Mouse (Mus musculus) neural tube, embryonic 15.5 days (tissue): ENCODE measurements around the gene Gm13288. TPM values are rescaled to one million over a fixed set of nuclear protein-coding genes. Genes with fewer than 3 reads are reported as not detected.
"Not testable (repeated sequence)": the region's sequence is repeated elsewhere in the genome, so short reads cannot be mapped to it uniquely, and the experiment has no call there.

Experiments
- ATAC-seq: fragments of 200-750 bp; cut with Nextera tagmentation; 2 replicates; pipeline ENCODE4 v1.8.0; 2017; ENCODE audit warnings: mild to moderate bottlenecking, moderate TSS enrichment, moderate library complexity; ENCODE audit not compliant: low FRiP score
- H3K27ac ChIP-seq: fragments of 300-500 bp; sonication (generic); replicated peaks from 2 replicates; pipeline ENCODE4 v1.5.1; 2015; ENCODE audit warnings: mild to moderate bottlenecking, inconsistent platforms
- H3K27me3 ChIP-seq: fragments of 300-500 bp; sonication (generic); replicated peaks from 2 replicates; pipeline ENCODE4 v1.6.1; 2015; ENCODE audit warnings: inconsistent platforms
- H3K36me3 ChIP-seq: fragments of 300-500 bp; sonication (generic); 2 replicates; pipeline ENCODE4 v1.6.1; 2015; ENCODE audit warnings: inconsistent platforms
- H3K4me1 ChIP-seq: fragments of 300-500 bp; sonication (generic); 2 replicates; pipeline ENCODE4 v1.6.1; 2015; ENCODE audit warnings: inconsistent platforms
- H3K4me2 ChIP-seq: fragments of 300-500 bp; sonication (generic); 2 replicates; pipeline ENCODE4 v1.6.1; 2015; ENCODE audit warnings: inconsistent platforms, mild to moderate bottlenecking, moderate library complexity
- H3K4me3 ChIP-seq: fragments of 300-500 bp; sonication (generic); replicated peaks from 2 replicates; pipeline ENCODE4 v1.5.1; 2015; ENCODE audit warnings: mild to moderate bottlenecking, inconsistent platforms
- H3K9ac ChIP-seq: fragments of 300-500 bp; sonication (generic); replicated peaks from 2 replicates; pipeline ENCODE4 v1.6.1; 2015; ENCODE audit warnings: mild to moderate bottlenecking, inconsistent platforms
- H3K9me3 ChIP-seq: fragments of 300-500 bp; sonication (generic); replicated peaks from 2 replicates; pipeline ENCODE4 v1.6.1; 2016; ENCODE audit warnings: inconsistent platforms
- WGBS: fragments of 180-500 bp; shearing (Covaris S2); methylation state at CpG from one replicate; pipeline ENCODE4 v1.1.7; 2015; ENCODE audit warnings: mixed read lengths; 5-methylcytosine and 5-hydroxymethylcytosine counted together
- polyA plus RNA-seq: library from polyadenylated mRNA; unstranded; fragments of >200 nt; fragmentation: Nextera tagmentation; extraction: Ambion mirVana; gene quantifications from 2 replicates; pipeline ENCODE4 v1.2.1, GENCODE M21; 2015

Gm13288 gene
- polyA plus RNA-seq, 1 experiment from 2014 or later, result not detected

- 71% methylated on average over 3 of the region's 3 CpGs for WGBS
- no peak for ATAC-seq
These were observed 10.6 kb downstream of the Gm13288 start, which contains the start of gene Ifna7 for GRCm38 (mm10) chr4:88815928-88816327. Gene Ifna7 (plus strand): TSS chr4:88816228.

GRCm38 (mm10) chr4:88819659-88820058 lies 14.3 kb downstream of the Gm13288 start, which contains the start of gene Ifna11:
Gene Ifna11 (plus strand): TSS chr4:88819959.
- Histone ChIP-seq H3K27me3 (no peaks in the 10 kb centered on the region), H3K4me2 (no peak within 1 kb of the TSS), H3K9ac (no peak within 1 kb of the TSS), H3K4me1 (no peaks in the 10 kb centered on the region), H3K9me3 (no peaks in the 10 kb centered on the region), H3K27ac (no peak within 1 kb of the TSS), H3K4me3 (no peak within 1 kb of the TSS), H3K36me3 (no peaks in the 10 kb centered on the region)
- 85% methylated on average over 1 of the region's 1 CpGs for WGBS
- no peak for ATAC-seq

More at GRCm38 (mm10) chr4:88815928-88816327, 10.6 kb downstream of the Gm13288 start, which contains the start of gene Ifna7:
- Histone ChIP-seq H3K4me1 (no peaks in the 10 kb centered on the region), H3K4me2 (no peak within 1 kb of the TSS), H3K9ac (no peak within 1 kb of the TSS), H3K27ac (no peak within 1 kb of the TSS), H3K9me3 (no peaks in the 10 kb centered on the region), H3K36me3 (no peaks in the 10 kb centered on the region), H3K4me3 (no peak within 1 kb of the TSS), H3K27me3 (no peaks in the 10 kb centered on the region)

- no peak overlapping the region for H3K27ac ChIP-seq
- H3K4me2 ChIP-seq, result no peak overlapping the region
- H3K4me1 ChIP-seq, result no peaks in the 10 kb centered on the region
- H3K9ac ChIP-seq, result no peak overlapping the region
- no peaks in the 10 kb centered on the region for H3K9me3 ChIP-seq
- no peaks in the 10 kb centered on the region for H3K27me3 ChIP-seq
- H3K4me3 ChIP-seq, result no peak overlapping the region
- 18% methylated on average over 4 of the region's 4 CpGs for WGBS
- no peak for ATAC-seq
- H3K36me3 ChIP-seq, result no peaks in the 10 kb centered on the region
These were observed 17.7 kb downstream of the Gm13288 start for GRCm38 (mm10) chr4:88822995-88823394.

- ATAC-seq, H3K4me3 ChIP-seq, H3K36me3 ChIP-seq, H3K4me1 ChIP-seq, H3K4me2 ChIP-seq, H3K27me3 ChIP-seq, H3K9me3 ChIP-seq, H3K9ac ChIP-seq, H3K27ac ChIP-seq: not testable (repeated sequence)
These were observed 21.8 kb downstream of the Gm13288 start, which contains the start of gene Ifna6 for GRCm38 (mm10) chr4:88827116-88827515. Gene Ifna6 (plus strand): TSS chr4:88827416.

- H3K27me3 ChIP-seq, result no peaks in the 10 kb centered on the region
- H3K4me2 ChIP-seq, result no peak overlapping the region
- WGBS, result 36% methylated on average over 4 of the region's 4 CpGs
- H3K27ac ChIP-seq, result no peak overlapping the region
- no peaks in the 10 kb centered on the region for H3K4me1 ChIP-seq
- no peaks in the 10 kb centered on the region for H3K9me3 ChIP-seq
- no peaks in the 10 kb centered on the region for H3K36me3 ChIP-seq
- H3K4me3 ChIP-seq, result no peak overlapping the region
- H3K9ac ChIP-seq, result no peak overlapping the region
- no peak for ATAC-seq
These were observed 25.2 kb downstream of the Gm13288 start for GRCm38 (mm10) chr4:88830523-88830922.

GRCm38 (mm10) chr4:88835225-88835624 lies 29.9 kb downstream of the Gm13288 start, which contains the start of gene Ifna5:
Gene Ifna5 (plus strand): TSS chr4:88835525.
- H3K9me3 ChIP-seq, ATAC-seq, H3K9ac ChIP-seq, H3K4me3 ChIP-seq, H3K36me3 ChIP-seq, H3K27ac ChIP-seq, H3K27me3 ChIP-seq, H3K4me2 ChIP-seq, H3K4me1 ChIP-seq: not testable (repeated sequence)
- WGBS, result 93% methylated on average over 1 of the region's 1 CpGs

GRCm38 (mm10) chr4:88838828-88839227 lies 33.5 kb downstream of the Gm13288 start:
- no peak overlapping the region for H3K4me2 ChIP-seq
- H3K9ac ChIP-seq, result no peak overlapping the region
- H3K27ac ChIP-seq, result no peak overlapping the region
- H3K4me3 ChIP-seq, result no peak overlapping the region
- no peak for ATAC-seq
- no peaks in the 10 kb centered on the region for H3K9me3 ChIP-seq
- WGBS, result 42% methylated on average over 3 of the region's 3 CpGs
- H3K4me1 ChIP-seq, result no peaks in the 10 kb centered on the region
- H3K27me3 ChIP-seq, result no peaks in the 10 kb centered on the region
- no peaks in the 10 kb centered on the region for H3K36me3 ChIP-seq

GRCm38 (mm10) chr4:88840058-88840457 lies 34.7 kb downstream of the Gm13288 start:
- Histone ChIP-seq H3K4me2 (no peak overlapping the region), H3K9ac (no peak overlapping the region), H3K9me3 (no peaks in the 10 kb centered on the region), H3K4me1 (no peaks in the 10 kb centered on the region), H3K27ac (no peak overlapping the region), H3K36me3 (no peaks in the 10 kb centered on the region), H3K4me3 (no peak overlapping the region), H3K27me3 (no peaks in the 10 kb centered on the region)
- 85% methylated on average over 3 of the region's 3 CpGs for WGBS
- no peak for ATAC-seq

- 40% methylated on average over 2 of the region's 2 CpGs for WGBS
- Histone ChIP-seq H3K4me3 (no peak within 1 kb of the TSS), H3K4me1 (no peaks in the 10 kb centered on the region), H3K9me3 (no peaks in the 10 kb centered on the region), H3K27me3 (no peaks in the 10 kb centered on the region), H3K9ac (no peak within 1 kb of the TSS), H3K4me2 (no peak within 1 kb of the TSS), H3K36me3 (no peaks in the 10 kb centered on the region), H3K27ac (no peak within 1 kb of the TSS)
- no peak for ATAC-seq
These were observed 36.1 kb downstream of the Gm13288 start, which contains the start of gene Ifna4 for GRCm38 (mm10) chr4:88841438-88841911. Gene Ifna4 (plus strand): TSS chr4:88841861.

- H3K4me3 ChIP-seq, result no peak overlapping the region
- H3K9ac ChIP-seq, result no peak overlapping the region
- WGBS, result 57% methylated on average over 2 of the region's 2 CpGs
- H3K27me3 ChIP-seq, result no peaks in the 10 kb centered on the region
- no peaks in the 10 kb centered on the region for H3K36me3 ChIP-seq
- no peak for ATAC-seq
- no peak overlapping the region for H3K27ac ChIP-seq
- H3K9me3 ChIP-seq, result no peaks in the 10 kb centered on the region
- no peak overlapping the region for H3K4me2 ChIP-seq
- H3K4me1 ChIP-seq, result no peaks in the 10 kb centered on the region
These were observed 40.0 kb downstream of the Gm13288 start for GRCm38 (mm10) chr4:88845334-88845733.

- 67% methylated on average over 1 of the region's 1 CpGs for WGBS
- ATAC-seq, result no peak
- H3K27me3 ChIP-seq, result no peaks in the 10 kb centered on the region
- no peak within 1 kb of the TSS for H3K4me2 ChIP-seq
- H3K27ac ChIP-seq, result no peak within 1 kb of the TSS
- H3K4me1 ChIP-seq, result no peaks in the 10 kb centered on the region
- no peak within 1 kb of the TSS for H3K4me3 ChIP-seq
- no peaks in the 10 kb centered on the region for H3K9me3 ChIP-seq
- no peaks in the 10 kb centered on the region for H3K36me3 ChIP-seq
- H3K9ac ChIP-seq, result no peak within 1 kb of the TSS
These were observed 44.4 kb downstream of the Gm13288 start, which contains the start of gene Ifna1 for GRCm38 (mm10) chr4:88849698-88850097. Gene Ifna1 (plus strand): TSS chr4:88850087.

- no peak for ATAC-seq
- no peaks in the 10 kb centered on the region for H3K9me3 ChIP-seq
- no peak overlapping the region for H3K4me3 ChIP-seq
- H3K4me2 ChIP-seq, result no peak overlapping the region
- H3K36me3 ChIP-seq, result no peaks in the 10 kb centered on the region
- H3K4me1 ChIP-seq, result no peaks in the 10 kb centered on the region
- H3K27me3 ChIP-seq, result no peaks in the 10 kb centered on the region
- no peak overlapping the region for H3K27ac ChIP-seq
- WGBS, result 28% methylated on average over 4 of the region's 4 CpGs
- no peak overlapping the region for H3K9ac ChIP-seq
These were observed 45.9 kb downstream of the Gm13288 start for GRCm38 (mm10) chr4:88851026-88851763.
